Mouse (Mus musculus) ES-Bruce4 (cell line): ENCODE results near the gene Mafg. TPM values are rescaled to one million over a fixed set of nuclear protein-coding genes. Genes with fewer than 3 reads are reported as not detected.
A peak's percentile ranks its signal among the peaks of the same experiment; 100 is the strongest.

Source experiments
- H3K27ac ChIP-seq: 2 replicates; pipeline ENCODE4 v1.5.1; 2012; ENCODE audit warnings: low read length, inconsistent platforms; ENCODE audit not compliant: insufficient read depth
- H3K27me3 ChIP-seq: 2 replicates; pipeline ENCODE4 v1.6.1; 2012; ENCODE audit warnings: mild to moderate bottlenecking, low read length, inconsistent platforms; ENCODE audit not compliant: control insufficient read depth, poor library complexity, insufficient read depth, severe bottlenecking
- H3K36me3 ChIP-seq: 2 replicates; pipeline ENCODE4 v1.6.1; 2012; ENCODE audit warnings: inconsistent platforms, mild to moderate bottlenecking, low read length, moderate library complexity; ENCODE audit not compliant: control insufficient read depth, poor library complexity, insufficient read depth, severe bottlenecking
- H3K4me1 ChIP-seq: one replicate; pipeline ENCODE4 v1.8.1; 2011; ENCODE audit warnings: low read length; ENCODE audit not compliant: control insufficient read depth, insufficient read depth
- H3K4me3 ChIP-seq: 2 replicates; pipeline ENCODE4 v1.5.1; 2011; ENCODE audit warnings: low read depth, mild to moderate bottlenecking, low read length
- H3K9ac ChIP-seq: 2 replicates; pipeline ENCODE4 v1.6.1; 2012; ENCODE audit warnings: low read depth, mild to moderate bottlenecking, inconsistent platforms; ENCODE audit not compliant: poor library complexity, severe bottlenecking
- H3K9me3 ChIP-seq: replicated peaks from 2 replicates; pipeline ENCODE4 v1.6.1; 2012; ENCODE audit warnings: mild to moderate bottlenecking, low read length, inconsistent platforms; ENCODE audit not compliant: control insufficient read depth, poor library complexity, insufficient read depth, severe bottlenecking
- CTCF ChIP-seq: IDR thresholded peaks from one replicate; pipeline ENCODE4 v1.8.1; 2011; ENCODE audit warnings: low read depth, low read length
- EP300 ChIP-seq: IDR thresholded peaks from 2 replicates; pipeline ENCODE4 v1.6.1; 2011; ENCODE audit warnings: low read depth, low read length; ENCODE audit not compliant: insufficient read depth
- POLR2A ChIP-seq: IDR thresholded peaks from one replicate; pipeline ENCODE4 v1.8.1; 2011; ENCODE audit warnings: low read length; ENCODE audit not compliant: insufficient read depth
- polyA plus RNA-seq: library from polyadenylated mRNA; stranded (reverse); fragments of >200 nt; gene quantifications from 2 replicates; pipeline ENCODE4 v1.2.4, GENCODE M21; 2011; ENCODE audit warnings: low read depth; ENCODE audit not compliant: missing spikeins, insufficient read depth, insufficient read length

Mafg gene
- polyA plus RNA-seq, 1 experiment, result 53.0 TPM

- Histone ChIP-seq H3K9ac (no peak overlapping the region), H3K4me3 (no peak overlapping the region), H3K36me3 (peaks cover 18% of the 10 kb centered on the region), H3K9me3 (no peaks in the 10 kb centered on the region), H3K4me1 (peaks cover 2% of the 10 kb centered on the region), H3K27me3 (no peaks in the 10 kb centered on the region), H3K27ac (no peak overlapping the region)
- TF ChIP-seq EP300 (no peak), POLR2A (no peak), CTCF (no peak)
Measured at GRCm38 (mm10) chr11:120613976-120614375, 19.4 kb downstream of the Mafg start.

GRCm38 (mm10) chr11:120613481-120613972 is 19.9 kb downstream of the Mafg start:
- peaks cover 18% of the 10 kb centered on the region for H3K36me3 ChIP-seq

GRCm38 (mm10) chr11:120612763-120613162 is 20.6 kb downstream of the Mafg start:
- H3K36me3 ChIP-seq, result peaks cover 18% of the 10 kb centered on the region
- no peak overlapping the region for H3K27ac ChIP-seq
- no peak overlapping the region for H3K4me3 ChIP-seq
- H3K4me1 ChIP-seq, result peaks cover 2% of the 10 kb centered on the region
- no peak overlapping the region for H3K9ac ChIP-seq
- H3K27me3 ChIP-seq, result no peaks in the 10 kb centered on the region
- H3K9me3 ChIP-seq, result no peaks in the 10 kb centered on the region
- TF ChIP-seq CTCF, result peak; percentile 92
- TF ChIP-seq EP300, result no peak

More at GRCm38 (mm10) chr11:120613481-120613972, 19.9 kb downstream of the Mafg start:
- Histone ChIP-seq H3K4me1 (peaks cover 2% of the 10 kb centered on the region), H3K9me3 (no peaks in the 10 kb centered on the region), H3K9ac (no peak overlapping the region), H3K4me3 (no peak overlapping the region), H3K27me3 (no peaks in the 10 kb centered on the region), H3K27ac (no peak overlapping the region)
- TF ChIP-seq CTCF (no peak), POLR2A (no peak)

- Histone ChIP-seq H3K9ac (no peak overlapping the region), H3K27ac (no peak overlapping the region), H3K4me3 (no peak overlapping the region), H3K4me1 (no peaks in the 10 kb centered on the region), H3K36me3 (peaks cover 18% of the 10 kb centered on the region), H3K9me3 (no peaks in the 10 kb centered on the region), H3K27me3 (no peaks in the 10 kb centered on the region)
- TF ChIP-seq POLR2A (no peak), EP300 (no peak), CTCF (no peak)
Measured at GRCm38 (mm10) chr11:120610477-120611046, 22.8 kb downstream of the Mafg start.

DNA sequence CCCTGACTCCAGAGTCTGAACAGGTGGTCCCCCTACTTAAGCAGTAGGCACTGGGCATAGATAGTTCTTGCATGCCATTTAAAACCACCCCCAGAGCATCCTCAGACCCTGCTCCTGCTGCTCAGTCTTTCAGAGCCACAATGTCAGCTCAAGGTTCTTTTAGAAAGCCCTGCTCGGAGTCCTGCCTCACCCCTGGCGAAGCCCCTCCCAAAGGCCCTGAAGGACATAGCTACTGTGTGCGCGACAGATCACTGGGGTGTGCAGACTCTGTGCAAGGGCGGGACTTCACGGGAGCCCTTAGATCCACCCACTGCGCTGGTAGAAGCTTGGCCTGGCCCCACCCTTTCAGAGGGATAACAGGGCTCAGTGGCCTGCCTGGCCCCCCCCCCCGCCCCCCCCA is 24.1 kb downstream of the Mafg start:
- no peak overlapping the region for H3K9ac ChIP-seq
- H3K27ac ChIP-seq, result no peak overlapping the region
- H3K36me3 ChIP-seq, result peaks cover 17% of the 10 kb centered on the region
- TF ChIP-seq POLR2A (no peak), CTCF (no peak), EP300 (no peak)
- H3K4me1 ChIP-seq, result no peaks in the 10 kb centered on the region
- no peak overlapping the region for H3K4me3 ChIP-seq
- H3K9me3 ChIP-seq, result no peaks in the 10 kb centered on the region
- no peaks in the 10 kb centered on the region for H3K27me3 ChIP-seq

DNA sequence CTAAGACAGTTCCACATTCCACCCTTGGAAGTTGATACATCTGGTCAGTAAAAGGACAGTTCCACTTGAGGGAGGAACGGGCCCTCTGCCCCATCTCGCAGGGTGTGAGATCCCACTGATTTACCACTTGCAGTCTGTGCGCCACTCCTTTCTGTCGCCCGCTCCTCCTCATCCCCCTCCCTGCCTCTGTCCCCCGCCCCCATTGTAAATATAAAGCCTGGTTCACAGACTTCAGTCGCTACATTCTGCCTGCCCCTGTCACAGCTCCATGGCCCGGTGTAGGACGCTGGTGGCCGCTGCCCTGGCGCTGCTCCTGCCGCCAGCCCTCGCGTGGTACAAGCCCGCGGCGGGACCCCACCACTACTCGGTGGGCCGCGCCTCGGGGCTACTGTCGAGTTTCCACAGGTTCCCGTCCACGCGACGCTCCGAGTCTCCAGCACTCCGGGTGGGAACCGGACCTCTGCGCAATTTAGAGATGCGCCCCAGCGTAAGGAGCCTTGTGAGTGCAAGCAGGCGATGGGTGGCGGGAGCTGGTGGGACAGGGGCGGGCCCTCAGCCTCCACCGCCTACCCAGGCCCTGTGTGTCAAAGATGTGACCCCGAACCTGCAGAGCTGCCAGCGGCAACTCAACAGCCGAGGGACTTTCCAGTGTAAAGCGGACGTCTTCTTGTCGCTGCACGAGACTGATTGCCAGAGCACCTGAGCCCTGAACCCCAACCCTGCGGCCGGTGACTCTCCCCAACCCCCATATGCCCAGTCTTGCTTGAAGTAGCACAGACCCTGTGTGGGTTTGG is 25.0 kb downstream of the Mafg start, which contains the start of gene Npb:
Gene Npb, plus strand, starts transcription at position 237 of the 794 bp plus-strand sequence.
- H3K36me3 ChIP-seq, result peaks cover 22% of the 10 kb centered on the region
- H3K27ac ChIP-seq, result no peak within 1 kb of the TSS
- peak within 1 kb of the TSS; percentile 28 for H3K4me3 ChIP-seq
- peak within 1 kb of the TSS; percentile 61 for H3K9ac ChIP-seq
- no peak for TF ChIP-seq EP300
- no peak for TF ChIP-seq CTCF
- no peak for TF ChIP-seq POLR2A
- H3K9me3 ChIP-seq, result no peaks in the 10 kb centered on the region
- no peaks in the 10 kb centered on the region for H3K4me1 ChIP-seq
- no peaks in the 10 kb centered on the region for H3K27me3 ChIP-seq
